Mouse (Mus musculus) ES-CJ7 (cell line): ENCODE data around the gene Acot7.
A peak's percentile ranks its signal among the peaks of the same experiment; 100 is the strongest.

Experiments used
- DNase-seq: peaks from one replicate; pipeline ENCODE4 v3.0.0; 2011; ENCODE audit warnings: low read depth, low spot score

Acot7 gene

GRCm38 (mm10) chr4:152151451-152151965 is 26.4 kb upstream of the Acot7 start:
- no peak for DNase-seq

- DNase-seq = peak; percentile 82
Observed at GRCm38 (mm10) chr4:152151966-152152544, 25.9 kb upstream of the Acot7 start, which contains the start of gene Espn. Gene Espn, minus strand, starts transcription at chr4:152152371.

DNA sequence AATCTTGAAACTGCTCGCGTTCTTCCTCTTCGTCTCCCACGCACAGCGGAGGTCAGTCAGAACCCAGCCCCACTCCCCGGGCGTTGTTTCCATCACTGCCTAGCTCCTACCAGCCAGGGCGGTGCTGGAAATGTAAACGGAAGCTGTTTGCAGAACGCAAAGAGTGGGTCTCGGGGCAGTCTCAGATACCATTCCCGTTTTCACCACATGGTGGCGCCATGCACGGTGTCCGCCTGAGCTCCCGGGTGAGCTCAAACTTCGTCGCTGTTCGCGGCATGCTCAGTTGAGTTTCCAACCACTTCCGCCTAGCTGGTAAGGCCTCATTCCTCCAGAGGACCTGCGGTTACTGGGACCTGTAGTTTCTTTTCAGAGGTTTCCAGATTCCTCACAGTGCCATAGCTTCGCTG is 24.2 kb upstream of the Acot7 start:
- peak; percentile 94 for DNase-seq

GRCm38 (mm10) chr4:152155019-152155418 is 22.9 kb upstream of the Acot7 start:
- no peak for DNase-seq

DNA sequence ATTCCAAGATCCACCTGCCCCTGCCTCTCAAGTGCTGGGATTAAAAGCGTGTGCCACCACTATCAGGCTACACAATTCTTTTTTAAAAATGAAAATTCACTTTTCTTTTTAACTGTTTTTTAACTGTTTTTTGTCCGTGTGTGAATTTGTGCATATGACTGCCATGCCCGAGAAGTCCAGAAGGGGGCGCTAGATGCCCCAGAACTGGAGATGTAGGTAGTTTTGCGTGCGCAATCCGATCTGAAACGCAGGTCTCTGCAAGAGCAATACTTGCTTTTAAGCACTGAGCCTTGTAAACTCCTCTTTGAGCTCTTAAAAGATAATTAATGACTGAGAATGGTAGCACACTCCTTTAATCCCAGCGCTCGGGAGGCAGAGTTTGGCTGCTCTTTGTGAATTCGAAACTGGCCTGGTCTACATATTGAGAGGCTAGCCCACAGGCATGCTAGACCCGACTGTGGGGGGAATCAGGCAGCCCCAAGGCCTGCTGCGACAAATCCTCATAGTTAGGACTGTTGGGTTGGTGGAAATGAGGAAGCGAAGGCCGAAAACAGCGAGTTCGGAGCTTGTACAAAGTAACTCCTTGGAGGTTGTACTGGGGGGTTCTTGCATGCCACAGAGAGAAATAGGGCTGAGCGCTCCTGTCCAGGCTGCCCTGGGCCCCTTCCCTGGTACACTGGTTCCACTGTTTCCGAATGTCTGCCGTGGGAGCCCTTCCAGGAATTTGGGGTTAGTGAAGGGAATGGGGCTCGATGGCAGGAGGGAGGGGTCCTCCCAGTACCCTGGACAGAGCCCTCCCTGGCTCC is 20.0 kb upstream of the Acot7 start:
- peak; percentile 77 for DNase-seq

DNA sequence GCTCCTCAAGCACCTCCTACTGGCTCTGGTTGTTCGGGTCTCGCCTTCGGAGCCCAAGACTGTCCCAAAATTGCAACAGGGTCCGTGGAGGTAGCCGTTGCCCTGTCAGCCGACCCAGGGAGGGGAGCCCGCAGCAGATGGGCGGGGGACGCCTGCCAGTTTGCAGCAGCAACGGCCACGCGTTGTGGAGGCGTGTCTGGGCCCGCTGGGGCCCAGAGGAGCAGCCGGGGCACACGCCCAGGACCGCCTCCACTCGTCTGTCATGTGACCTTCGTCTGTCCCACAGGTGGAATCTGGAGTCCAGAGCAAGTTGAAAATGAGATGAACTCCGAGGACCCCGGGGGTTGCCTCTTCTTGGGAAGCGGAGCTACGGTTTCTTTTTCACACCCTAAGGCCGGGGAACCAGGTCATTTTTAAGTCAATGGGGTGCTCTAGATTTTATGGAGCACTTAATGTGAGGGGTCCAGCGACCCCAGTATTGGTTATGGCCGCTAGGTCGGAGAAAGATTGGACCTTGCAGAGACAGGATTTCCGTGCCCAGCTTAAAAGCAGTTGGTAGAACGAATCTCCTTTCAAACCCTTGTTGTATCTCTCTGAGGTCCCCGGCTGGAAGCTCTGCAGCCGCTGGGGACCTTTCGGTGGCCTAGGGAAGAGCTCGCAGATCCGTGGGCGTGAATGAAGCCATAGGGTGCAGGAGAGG is 19.2 kb upstream of the Acot7 start, which contains the start of gene Hes2:
Gene Hes2, plus strand, starts transcription at position 283 of the 700 bp plus-strand sequence.
- peak; percentile 60 for DNase-seq

DNA sequence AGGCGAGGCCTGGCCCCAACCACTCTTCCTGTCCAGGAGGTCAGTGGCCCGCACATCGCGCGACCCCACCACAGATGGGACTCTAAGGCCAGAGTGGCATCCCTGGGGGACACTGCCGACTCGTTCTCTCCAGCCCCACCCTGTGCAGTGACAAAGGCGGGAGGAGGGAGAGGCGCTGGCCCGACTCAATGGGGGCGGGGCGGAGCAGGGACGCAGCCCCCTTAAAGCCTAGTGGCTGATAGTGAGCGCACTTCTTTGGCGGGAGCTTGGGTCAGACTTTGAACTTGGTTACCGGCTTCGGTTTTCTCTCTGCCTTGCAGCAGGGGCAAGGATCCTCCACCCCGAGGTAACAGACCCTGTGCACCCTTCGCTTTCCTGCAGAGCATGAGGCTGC is 18.7 kb upstream of the Acot7 start:
- peak; percentile 38 for DNase-seq

- no peak for DNase-seq
Observed at GRCm38 (mm10) chr4:152160748-152161147, 17.2 kb upstream of the Acot7 start.

DNA sequence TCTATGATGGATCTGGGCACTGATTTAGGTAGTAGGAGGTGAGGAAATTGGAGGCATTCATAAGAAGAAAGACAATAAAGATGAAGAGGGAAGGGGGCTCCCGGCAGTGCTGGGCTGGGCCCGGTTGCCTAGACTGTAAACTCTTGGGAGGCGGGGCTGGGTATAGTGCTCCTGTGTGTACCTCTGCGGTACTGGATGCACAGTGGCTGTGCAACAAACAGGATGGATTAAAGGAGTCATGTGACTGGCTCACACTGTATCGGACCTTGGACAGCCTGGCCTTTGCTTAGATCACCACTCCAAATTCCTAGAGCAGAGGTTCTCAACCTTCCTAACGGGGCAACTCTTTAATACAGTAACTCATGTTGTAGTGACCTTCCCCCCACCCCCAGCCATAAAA is 16.3 kb upstream of the Acot7 start:
- no peak for DNase-seq

- no peak for DNase-seq
Observed at GRCm38 (mm10) chr4:152162748-152163147, 15.2 kb upstream of the Acot7 start.

GRCm38 (mm10) chr4:152165036-152165931 is 12.7 kb upstream of the Acot7 start:
- peak; percentile 75 for DNase-seq

DNA sequence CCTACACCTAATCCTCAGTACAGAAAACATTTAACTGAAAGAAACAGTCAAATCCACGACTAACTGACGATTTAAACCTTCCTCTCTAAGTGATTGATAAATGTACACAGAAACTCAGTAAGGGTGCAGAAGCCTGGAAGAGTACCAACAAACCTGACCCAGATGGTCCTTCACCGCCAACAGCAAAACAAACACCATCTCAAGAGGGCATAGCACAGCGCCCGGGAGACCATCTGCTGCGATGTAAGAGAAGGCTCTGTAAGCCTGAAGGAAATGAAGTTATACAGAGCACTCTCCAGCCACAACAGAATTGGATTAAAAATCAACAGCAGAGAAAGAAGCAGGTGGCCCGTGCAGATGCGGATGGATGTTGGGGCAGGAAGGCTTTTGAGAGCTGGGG is 9.9 kb upstream of the Acot7 start:
- DNase-seq = no peak

DNA sequence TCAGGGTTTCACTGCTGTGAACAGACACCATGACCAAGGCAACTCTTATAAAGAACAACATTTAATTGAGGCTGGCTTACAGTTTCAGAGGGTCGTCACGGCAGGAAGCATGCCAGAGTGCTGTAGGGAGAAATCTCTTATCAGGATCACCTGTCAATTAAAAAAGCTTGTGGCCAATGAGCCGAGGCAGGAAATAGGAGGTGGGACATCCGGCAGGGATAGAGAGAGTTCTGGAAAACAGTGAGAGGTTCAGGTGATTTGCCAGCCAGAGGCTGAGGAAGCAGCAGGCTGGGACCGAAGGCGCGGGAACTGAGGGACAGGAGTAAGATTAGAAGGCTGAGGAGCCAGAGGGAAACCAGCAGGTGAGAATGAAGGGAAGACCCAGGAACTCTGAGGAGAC is 8.8 kb upstream of the Acot7 start:
- no peak for DNase-seq

DNA sequence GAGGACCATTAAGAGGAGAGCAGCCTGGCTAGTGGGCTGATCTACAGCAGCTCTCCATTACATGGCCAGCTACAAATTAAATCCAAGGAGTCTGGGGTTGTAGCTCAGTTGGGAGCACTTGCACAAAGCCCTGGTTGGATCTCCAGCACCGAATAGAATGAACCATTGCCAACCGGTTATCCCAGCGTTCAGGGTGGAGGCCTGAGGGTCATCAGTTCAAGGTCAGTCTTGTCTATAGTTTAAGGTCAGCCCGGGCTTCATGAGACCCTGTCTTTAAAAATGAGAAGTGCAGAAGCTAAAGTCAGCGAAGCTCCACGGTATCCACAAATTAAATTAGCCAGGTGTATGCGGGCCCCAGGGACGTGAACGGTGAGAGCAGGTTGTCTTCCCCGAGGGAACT is 7.6 kb upstream of the Acot7 start:
- DNase-seq = peak; percentile 73

DNA sequence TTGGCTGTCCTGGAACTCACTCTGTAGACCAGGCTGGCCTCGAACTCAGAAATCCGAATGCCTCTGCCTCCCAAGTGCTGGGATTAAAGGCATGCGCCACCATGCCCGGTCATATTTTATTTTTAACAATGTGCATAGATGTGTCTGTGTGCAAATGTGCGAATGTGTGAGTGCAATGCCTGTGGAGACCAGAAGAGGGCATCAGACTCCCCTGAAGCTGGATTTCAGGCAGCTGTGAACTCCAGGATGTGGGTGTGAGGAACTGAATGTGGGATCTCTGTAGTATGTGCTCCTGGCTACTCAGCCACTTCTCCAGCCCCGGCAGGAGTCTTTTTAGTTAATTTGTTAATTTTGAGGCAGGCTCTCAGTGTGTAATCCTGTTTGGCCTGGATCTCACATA is 6.4 kb upstream of the Acot7 start:
- peak; percentile 80 for DNase-seq

DNA sequence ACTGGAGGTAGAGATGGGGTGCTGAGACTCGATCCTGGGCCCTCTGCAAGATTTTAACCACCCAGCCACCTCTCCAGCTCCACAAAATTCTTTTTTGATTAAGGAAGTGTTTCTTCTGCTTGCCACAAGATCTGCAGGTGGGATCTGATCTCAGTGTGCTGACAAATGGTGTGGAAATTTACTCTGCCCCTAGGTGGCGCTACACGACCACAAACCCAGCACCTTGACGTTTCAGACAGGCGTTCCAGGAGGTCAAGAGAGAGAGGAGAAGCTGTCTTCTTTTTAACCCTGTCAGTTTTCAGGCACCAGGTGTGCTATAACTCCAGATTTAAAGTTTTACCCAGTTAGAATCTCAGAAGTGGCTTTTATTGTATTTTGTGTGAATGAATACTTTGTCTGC is 4.9 kb upstream of the Acot7 start:
- DNase-seq = peak; percentile 87

DNA sequence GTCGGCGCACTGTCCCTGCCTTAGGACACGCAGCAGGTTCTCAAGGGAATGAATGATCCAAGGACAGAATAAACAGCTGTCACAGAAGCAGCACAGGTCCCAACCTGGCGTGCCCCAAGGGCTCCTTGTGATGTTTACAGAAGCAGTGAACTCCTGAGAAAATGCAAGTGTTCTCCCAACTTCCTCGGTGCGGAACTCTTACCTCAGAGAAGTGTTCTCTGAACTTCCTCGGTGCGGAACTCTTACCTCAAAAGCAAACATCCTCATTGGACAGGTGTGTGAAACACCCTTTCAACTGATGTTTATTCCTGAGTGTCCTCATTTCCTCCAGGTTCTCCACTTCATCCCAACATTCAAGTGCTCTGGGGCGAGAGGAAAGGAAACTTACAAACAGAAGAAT is 4.0 kb upstream of the Acot7 start:
- no peak for DNase-seq

GRCm38 (mm10) chr4:152176638-152177037 is 1.3 kb upstream of the Acot7 start:
- no peak for DNase-seq

- DNase-seq = no peak
Observed at GRCm38 (mm10) chr4:152177174-152177536, 779 bp upstream of the Acot7 start.

DNA sequence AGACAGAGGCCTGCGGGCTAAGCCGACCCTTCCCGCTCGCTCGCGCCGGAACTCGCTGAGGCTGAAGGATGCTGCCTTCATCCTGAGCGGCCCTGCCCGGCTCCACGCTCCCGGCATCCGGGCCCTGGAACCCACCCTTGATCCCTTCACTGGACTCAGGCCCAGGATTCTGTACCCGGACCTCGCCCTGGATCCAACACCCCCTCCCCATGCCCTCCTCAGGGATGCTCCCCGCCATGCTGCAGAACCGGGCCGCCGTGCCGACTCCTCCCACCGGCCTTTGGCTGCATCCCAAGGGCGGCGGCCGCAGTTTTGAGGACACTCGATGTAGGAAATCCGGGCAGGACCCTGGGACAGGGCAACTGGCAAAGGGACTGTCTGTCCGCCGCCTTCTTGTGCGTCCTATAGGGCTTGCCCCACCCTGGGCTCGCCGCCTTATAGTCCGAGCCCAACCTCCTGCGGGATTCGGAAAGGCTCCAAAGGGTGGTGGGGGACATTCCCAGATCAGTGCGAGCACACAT is 470 bp downstream of the Acot7 start:
- DNase-seq = no peak
